Comparison of ENCODE assay signal across 19 mouse cellular contexts in the genomic region with DNA sequence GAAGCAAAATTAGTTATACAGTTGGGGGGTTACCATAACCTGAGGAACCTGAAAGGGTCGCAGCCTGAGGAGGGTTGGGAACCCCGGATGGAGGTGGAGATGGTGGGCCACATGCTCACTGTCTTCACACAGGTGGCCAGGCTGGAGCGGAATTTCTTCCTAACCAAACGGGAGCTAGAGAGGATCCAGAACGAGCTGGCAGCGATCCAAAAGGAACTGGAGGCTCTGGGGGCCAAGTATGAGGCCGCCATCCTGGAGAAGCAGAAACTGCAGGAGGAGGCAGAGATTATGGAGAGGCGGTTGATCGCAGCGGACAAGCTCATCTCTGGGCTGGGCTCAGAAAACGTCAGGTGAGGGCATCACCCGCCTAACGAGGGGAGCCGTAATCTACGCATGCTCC. TPM values are rescaled to one million over a fixed set of nuclear protein-coding genes. Genes with fewer than 3 reads are reported as not detected.
"Had no signal": no experiment of that assay in that cellular context is flagged by ENCODE, and none has a peak within 500 bp of the region (broad histone marks: within the 10 kb centered on the region; RNA-seq: fewer than 3 reads in every experiment).

No protein-coding gene starts in this region.

- H3K9ac ChIP-seq: limb, embryonic 13.5 days; liver, embryonic 12.5 days; liver, embryonic 15.5 days; midbrain, embryonic 12.5 days; midbrain, embryonic 15.5 days; neural tube, embryonic 12.5 days; neural tube, embryonic 15.5 days had no signal

- H3K27me3 ChIP-seq: limb, embryonic 13.5 days; liver, embryonic 15.5 days; midbrain, embryonic 12.5 days; midbrain, embryonic 15.5 days; neural tube, embryonic 12.5 days; neural tube, embryonic 15.5 days had no signal

- ATAC-seq: liver, embryonic 12.5 days; midbrain, embryonic 15.5 days had no signal

- H3K27ac ChIP-seq: limb, embryonic 10.5 days; limb, embryonic 13.5 days; liver, embryonic 12.5 days; liver, embryonic 15.5 days; macrophage; midbrain, embryonic 12.5 days; midbrain, embryonic 15.5 days; neural tube, embryonic 12.5 days; neural tube, embryonic 15.5 days; stomach, postnatal 0 days had no signal

- H3K4me3 ChIP-seq: limb, embryonic 10.5 days; limb, embryonic 13.5 days; liver, embryonic 12.5 days; liver, embryonic 15.5 days; midbrain, embryonic 12.5 days; midbrain, embryonic 15.5 days; neural tube, embryonic 12.5 days; neural tube, embryonic 15.5 days had no signal

- H3K36me3 ChIP-seq: limb, embryonic 10.5 days; limb, embryonic 13.5 days; liver, embryonic 12.5 days; liver, embryonic 15.5 days; midbrain, embryonic 12.5 days; midbrain, embryonic 15.5 days; neural tube, embryonic 12.5 days; neural tube, embryonic 15.5 days had no signal

- H3K4me1 ChIP-seq: liver, embryonic 12.5 days; liver, embryonic 15.5 days; midbrain, embryonic 12.5 days; midbrain, embryonic 15.5 days; neural tube, embryonic 12.5 days; neural tube, embryonic 15.5 days had no signal

- H3K9me3 ChIP-seq: limb, embryonic 10.5 days; liver, embryonic 12.5 days; liver, embryonic 15.5 days; midbrain, embryonic 15.5 days; neural tube, embryonic 15.5 days had no signal

- DNase-seq: kidney, adult 2 months; kidney, postnatal 14 days; kidney, postnatal 4 days; liver; lung, adult 18-20 months; right cerebral cortex, adult 18-20 months; right cerebral cortex, postnatal 14 days; right cerebral cortex, postnatal 4 days; thymus, postnatal 25 days had no signal

- H3K4me2 ChIP-seq: limb, embryonic 13.5 days; liver, embryonic 12.5 days; liver, embryonic 15.5 days; midbrain, embryonic 12.5 days; midbrain, embryonic 15.5 days; neural tube, embryonic 12.5 days; neural tube, embryonic 15.5 days had no signal

RNA-seq across cellular contexts. Expression of a gene that starts 45.2 kb away (rescaled TPM):
- polyA plus RNA-seq: macrophage had no signal
